Mouse (Mus musculus) limb, embryonic 11.5 days (tissue): ENCODE measurements at regions not wholly inside any gene's neighbourhood (a gene's known extent, or its start where the extent isn't known, plus 50 kb on each side); places are given as distances from the start of the nearest gene placed in this dataset.
A peak's percentile ranks its signal among the peaks of the same experiment; 100 is the strongest.

Experiments used
- ATAC-seq: fragments of 200-750 bp; cut with Nextera tagmentation; 2 replicates; pipeline ENCODE4 v1.8.0; 2017; ENCODE audit warnings: low read depth; ENCODE audit not compliant: insufficient number of reproducible peaks, low FRiP score, low TSS enrichment
- DNase-seq: peaks from one replicate; pipeline ENCODE4 v3.0.0-alpha.2; 2015; ENCODE audit warnings: low spot score
- H3K27ac ChIP-seq: fragments of 300-500 bp; sonication (generic); replicated peaks from 2 replicates; pipeline ENCODE4 v1.5.1; 2014; ENCODE audit warnings: low read depth, mild to moderate bottlenecking, low read length
- H3K27me3 ChIP-seq: fragments of 300-500 bp; sonication (generic); 2 replicates; pipeline ENCODE4 v1.6.1; 2014; ENCODE audit warnings: mild to moderate bottlenecking, low read length, mixed read lengths; ENCODE audit not compliant: control insufficient read depth, insufficient read depth
- H3K36me3 ChIP-seq: fragments of 300-500 bp; sonication (generic); 2 replicates; pipeline ENCODE4 v1.6.1; 2014; ENCODE audit warnings: mild to moderate bottlenecking, low read length, moderate library complexity, mixed read lengths; ENCODE audit not compliant: control insufficient read depth, insufficient read depth
- H3K4me1 ChIP-seq: fragments of 300-500 bp; sonication (generic); 2 replicates; pipeline ENCODE4 v1.6.1; 2014; ENCODE audit warnings: low read length, mixed read lengths; ENCODE audit not compliant: control insufficient read depth, insufficient read depth
- H3K4me2 ChIP-seq: fragments of 300-500 bp; sonication (generic); 2 replicates; pipeline ENCODE4 v1.6.1; 2014; ENCODE audit warnings: low read depth, mild to moderate bottlenecking, moderate library complexity; ENCODE audit not compliant: severe bottlenecking
- H3K4me3 ChIP-seq: fragments of 300-500 bp; sonication (generic); 2 replicates; pipeline ENCODE4 v1.5.1; 2014; ENCODE audit warnings: low read depth, low read length
- H3K9ac ChIP-seq: fragments of 300-500 bp; sonication (generic); 2 replicates; pipeline ENCODE4 v1.6.1; 2014; ENCODE audit warnings: mild to moderate bottlenecking, low read length
- H3K9me3 ChIP-seq: fragments of 300-500 bp; sonication (generic); 2 replicates; pipeline ENCODE4 v1.6.1; 2016; ENCODE audit warnings: low read length; ENCODE audit not compliant: control insufficient read depth
- WGBS: fragments of 180-500 bp; shearing (Covaris S2); extraction: QIAGEN DNeasy Blood & Tissue Kit; methylation state at CpG from one replicate; pipeline ENCODE4 v1.1.7; 2014; 5-methylcytosine and 5-hydroxymethylcytosine counted together

DNA sequence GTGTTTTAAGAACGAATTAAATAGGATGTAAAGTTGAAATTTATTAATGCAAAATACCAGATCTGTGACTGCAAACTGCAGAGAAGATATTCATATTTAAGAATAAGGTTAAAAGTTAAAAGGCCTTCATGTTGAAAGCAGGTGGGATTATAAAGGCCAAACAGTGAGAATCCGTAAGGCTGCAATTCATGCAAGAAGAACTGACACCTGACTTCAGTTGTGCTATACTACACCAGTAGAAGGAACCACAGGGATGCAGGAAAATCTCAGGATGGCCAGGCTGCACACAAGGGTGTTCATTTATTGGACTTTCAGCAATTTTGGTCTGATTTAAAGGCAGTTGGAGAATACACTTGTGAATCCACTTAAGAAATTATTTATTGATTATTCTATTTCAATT, 147.4 kb upstream of the Cypt12 start:
- H3K36me3 ChIP-seq, result no peaks in the 10 kb centered on the region
- no peak overlapping the region for H3K4me2 ChIP-seq
- DNase-seq, result no peak
- no peak overlapping the region for H3K4me3 ChIP-seq
- no peak overlapping the region for H3K27ac ChIP-seq
- H3K9ac ChIP-seq, result no peak overlapping the region
- ATAC-seq, result no peak
- no peaks in the 10 kb centered on the region for H3K9me3 ChIP-seq
- H3K27me3 ChIP-seq, result peaks cover 12% of the 10 kb centered on the region
- no peaks in the 10 kb centered on the region for H3K4me1 ChIP-seq
- WGBS, result 62% methylated on average over 2 of the region's 2 CpGs

DNA sequence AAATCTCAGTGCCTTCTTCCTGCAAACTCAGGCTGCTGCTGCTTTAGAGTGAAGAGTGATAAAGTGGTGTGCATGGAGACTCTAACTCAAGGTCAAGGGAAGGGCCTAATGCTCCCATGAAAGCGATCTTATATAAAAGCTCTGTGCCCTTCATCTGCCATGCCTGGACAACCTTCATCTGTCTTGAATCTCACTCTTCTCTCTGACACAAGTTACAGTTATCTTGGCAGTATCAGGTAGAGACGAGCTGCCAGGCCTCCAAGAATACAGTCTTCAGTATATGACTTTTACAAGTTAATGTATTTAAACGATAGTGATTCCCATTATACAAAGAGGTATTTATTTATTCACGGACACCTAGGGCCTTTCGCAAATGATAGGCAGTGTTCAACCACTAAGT, 146.7 kb upstream of the Cypt12 start:
- Histone ChIP-seq H3K4me3 (no peak overlapping the region), H3K36me3 (no peaks in the 10 kb centered on the region), H3K27me3 (peaks cover 6% of the 10 kb centered on the region), H3K4me2 (no peak overlapping the region), H3K9ac (no peak overlapping the region), H3K27ac (no peak overlapping the region), H3K9me3 (no peaks in the 10 kb centered on the region), H3K4me1 (no peaks in the 10 kb centered on the region)
- 82% methylated on average over 5 of the region's 5 CpGs for WGBS
- DNase-seq, result no peak
- ATAC-seq, result no peak

DNA sequence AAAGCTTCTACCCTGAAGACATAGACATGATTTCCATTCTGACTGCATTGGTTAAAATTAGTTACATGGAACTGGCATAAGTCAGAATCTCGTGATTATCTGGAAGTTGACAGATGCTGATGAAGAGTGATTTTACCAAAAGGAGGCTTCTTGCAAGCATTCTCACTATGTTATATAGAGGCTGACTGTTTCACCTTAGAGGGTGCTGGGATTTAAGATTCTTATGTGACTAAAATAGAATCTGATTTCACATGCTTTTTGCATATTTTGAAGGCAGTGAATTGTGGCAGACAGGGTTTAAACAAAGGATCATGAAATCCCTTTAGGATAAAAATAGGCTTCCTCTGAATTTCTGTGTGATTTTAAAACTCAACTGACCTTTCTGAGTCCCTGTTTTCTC, 143.0 kb upstream of the Cypt12 start:
- H3K9ac ChIP-seq, result no peak overlapping the region
- no peaks in the 10 kb centered on the region for H3K9me3 ChIP-seq
- WGBS, result 76% methylated on average over 1 of the region's 1 CpGs
- DNase-seq (no peak), ATAC-seq (no peak)
- H3K36me3 ChIP-seq, result no peaks in the 10 kb centered on the region
- H3K4me1 ChIP-seq, result no peaks in the 10 kb centered on the region
- H3K4me2 ChIP-seq, result no peak overlapping the region
- no peak overlapping the region for H3K4me3 ChIP-seq
- no peaks in the 10 kb centered on the region for H3K27me3 ChIP-seq
- no peak overlapping the region for H3K27ac ChIP-seq

GRCm38 (mm10) chr3:17811290-17811689, 136.9 kb upstream of the Cypt12 start:
- no peaks in the 10 kb centered on the region for H3K4me1 ChIP-seq
- 70% methylated on average over 6 of the region's 6 CpGs for WGBS
- no peak for ATAC-seq

DNA sequence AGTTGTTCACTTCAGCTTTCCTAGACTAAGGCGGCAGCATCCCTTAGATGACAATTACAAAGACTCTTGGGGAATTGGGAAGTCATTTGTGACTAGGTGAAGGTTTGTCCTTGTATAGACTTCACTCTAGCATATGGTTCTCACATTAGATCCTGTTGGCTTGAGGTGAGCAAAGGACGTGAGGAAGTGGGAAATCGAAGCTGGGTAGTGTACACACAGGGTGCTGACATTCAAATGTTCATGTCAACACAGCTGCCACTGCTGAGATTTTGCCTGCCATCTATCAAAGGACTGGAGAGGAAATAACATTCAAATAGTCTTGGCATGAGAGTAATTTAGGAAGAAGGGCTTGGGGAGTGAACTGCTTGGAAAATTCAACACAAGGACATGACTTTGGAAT, 124.0 kb upstream of the Cypt12 start:
- 79% methylated on average over 3 of the region's 3 CpGs for WGBS
- Histone ChIP-seq H3K9me3 (no peaks in the 10 kb centered on the region), H3K27ac (no peak overlapping the region), H3K4me3 (no peak overlapping the region), H3K9ac (no peak overlapping the region), H3K4me2 (no peak overlapping the region), H3K27me3 (no peaks in the 10 kb centered on the region), H3K36me3 (no peaks in the 10 kb centered on the region), H3K4me1 (no peaks in the 10 kb centered on the region)
- no peak for DNase-seq
- ATAC-seq, result no peak

More at GRCm38 (mm10) chr3:17811290-17811689, 136.9 kb upstream of the Cypt12 start:
- Histone ChIP-seq H3K9me3 (no peaks in the 10 kb centered on the region), H3K36me3 (no peaks in the 10 kb centered on the region), H3K27me3 (no peaks in the 10 kb centered on the region), H3K9ac (no peak overlapping the region), H3K4me2 (no peak overlapping the region), H3K4me3 (no peak overlapping the region), H3K27ac (no peak overlapping the region)
- DNase-seq, result no peak

DNA sequence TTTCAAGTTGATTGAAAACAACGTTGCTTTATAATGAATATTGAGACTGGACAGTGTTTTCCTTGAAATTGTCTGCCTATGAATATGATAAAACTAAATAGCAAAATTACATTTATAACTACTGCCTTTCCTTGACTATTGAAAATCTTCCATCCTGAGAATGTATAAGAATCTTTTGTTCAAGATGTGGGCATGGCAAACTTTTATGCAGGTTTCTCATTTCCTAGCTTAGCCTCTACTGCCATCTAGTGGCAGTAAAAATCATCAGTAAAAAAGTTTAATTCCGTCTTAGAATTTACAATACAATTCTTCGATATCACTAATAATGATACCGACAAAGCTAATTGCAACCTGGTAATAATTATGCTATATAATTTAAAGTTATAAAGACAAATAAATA, 123.5 kb upstream of the Cypt12 start:
- no peak overlapping the region for H3K4me3 ChIP-seq
- H3K4me1 ChIP-seq, result no peaks in the 10 kb centered on the region
- no peak for DNase-seq
- no peak for ATAC-seq
- no peaks in the 10 kb centered on the region for H3K36me3 ChIP-seq
- 51% methylated on average over 4 of the region's 4 CpGs for WGBS
- H3K27ac ChIP-seq, result no peak overlapping the region
- H3K4me2 ChIP-seq, result no peak overlapping the region
- H3K9ac ChIP-seq, result no peak overlapping the region
- H3K27me3 ChIP-seq, result no peaks in the 10 kb centered on the region
- no peaks in the 10 kb centered on the region for H3K9me3 ChIP-seq

DNA sequence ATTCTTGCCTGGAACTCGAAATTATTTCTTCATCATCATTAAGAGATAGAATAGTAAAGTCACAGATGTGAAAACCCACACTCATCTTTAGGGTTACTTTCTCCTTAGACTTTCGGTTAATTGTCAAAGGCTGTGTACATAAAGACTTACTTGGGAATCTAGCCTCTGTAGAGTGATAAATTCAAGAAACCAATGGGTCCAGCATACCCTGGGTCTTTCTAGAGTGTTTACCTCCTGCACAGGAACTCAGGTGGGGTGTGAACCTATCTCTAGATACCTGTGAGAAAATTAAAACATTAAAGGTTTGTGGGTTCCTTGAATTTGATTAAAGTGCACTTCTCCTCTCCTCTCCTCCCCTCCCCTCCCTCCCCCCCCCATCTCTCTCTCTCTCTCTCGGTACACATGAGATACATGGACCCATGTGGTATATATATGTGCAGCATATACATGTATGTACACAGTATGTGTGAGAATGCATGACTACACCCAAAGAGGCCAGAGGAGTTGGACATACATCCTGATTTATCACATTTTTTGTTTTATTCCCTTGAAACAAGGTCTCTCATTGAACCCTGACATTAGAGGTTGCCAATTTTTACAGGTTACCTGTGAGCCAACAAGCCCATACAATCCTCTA, 122.8 kb upstream of the Cypt12 start:
- ATAC-seq (no peak), DNase-seq (no peak)
- WGBS, result 68% methylated on average over 3 of the region's 3 CpGs
- no peaks in the 10 kb centered on the region for H3K9me3 ChIP-seq
- no peak overlapping the region for H3K4me2 ChIP-seq
- H3K27ac ChIP-seq, result no peak overlapping the region
- no peak overlapping the region for H3K4me3 ChIP-seq
- H3K27me3 ChIP-seq, result no peaks in the 10 kb centered on the region
- H3K36me3 ChIP-seq, result no peaks in the 10 kb centered on the region
- H3K9ac ChIP-seq, result no peak overlapping the region
- H3K4me1 ChIP-seq, result no peaks in the 10 kb centered on the region

DNA sequence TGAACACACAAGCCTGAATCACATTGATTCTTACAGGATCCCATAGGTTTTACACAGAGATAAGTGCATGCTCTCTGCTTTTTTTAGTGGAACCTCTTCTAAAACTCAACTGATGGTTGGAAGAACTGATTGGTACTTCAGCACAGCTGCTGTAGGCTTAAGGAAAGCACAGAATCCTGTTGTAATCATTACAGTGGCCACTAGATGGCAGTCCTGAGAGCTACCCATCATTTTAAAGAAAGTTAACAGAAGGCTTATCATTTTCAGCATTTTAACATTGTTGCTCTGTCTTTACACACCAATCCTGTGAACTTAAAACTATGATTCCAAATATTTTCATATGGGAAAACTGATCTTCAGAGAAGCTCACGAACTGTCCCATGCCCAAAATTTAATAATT, 113.5 kb upstream of the Cypt12 start:
- DNase-seq (peak; percentile 64), ATAC-seq (no peak)
- H3K4me2 ChIP-seq, result no peak overlapping the region
- H3K4me1 ChIP-seq, result no peaks in the 10 kb centered on the region
- 44% methylated on average over 1 of the region's 1 CpGs for WGBS
- H3K27ac ChIP-seq, result no peak overlapping the region
- no peaks in the 10 kb centered on the region for H3K36me3 ChIP-seq
- H3K4me3 ChIP-seq, result no peak overlapping the region
- no peaks in the 10 kb centered on the region for H3K9me3 ChIP-seq
- no peaks in the 10 kb centered on the region for H3K27me3 ChIP-seq
- H3K9ac ChIP-seq, result no peak overlapping the region

- no peaks in the 10 kb centered on the region for H3K36me3 ChIP-seq
- no peaks in the 10 kb centered on the region for H3K4me1 ChIP-seq
- H3K9ac ChIP-seq, result no peak overlapping the region
- H3K4me3 ChIP-seq, result no peak overlapping the region
- 79% methylated on average over 7 of the region's 7 CpGs for WGBS
- H3K27me3 ChIP-seq, result no peaks in the 10 kb centered on the region
- no peak overlapping the region for H3K4me2 ChIP-seq
- H3K9me3 ChIP-seq, result no peaks in the 10 kb centered on the region
- no peak overlapping the region for H3K27ac ChIP-seq
- DNase-seq (no peak), ATAC-seq (no peak)
Measured at GRCm38 (mm10) chr3:17847609-17848008, 100.6 kb upstream of the Cypt12 start.
